Mouse (Mus musculus) MEL (cell line): ENCODE measurements around the gene Tceal7. TPM values are rescaled to one million over a fixed set of nuclear protein-coding genes. Genes with fewer than 3 reads are reported as not detected.

Source experiments
- DNase-seq: peaks from one replicate; pipeline ENCODE4 v3.0.0; 2011; ENCODE audit warnings: low read depth, low spot score
- H3K27ac ChIP-seq: 2 replicates; pipeline ENCODE4 v1.5.1; 2012; ENCODE audit warnings: low read depth, mild to moderate bottlenecking, control low read depth, low read length, moderate library complexity; ENCODE audit not compliant: control insufficient read depth
- H3K27me3 ChIP-seq, 2 experiments: fragments of 150-350 bp in 1 of 2; sonication (generic) in 1 of 2; 2 replicates each; pipeline ENCODE4 v1.6.1; 2012; ENCODE audit warnings: low read length in 2 of 2, mild to moderate bottlenecking in 2 of 2, improper control_type of control experiment in 1 of 2, moderate library complexity in 1 of 2; ENCODE audit not compliant: insufficient read depth in 2 of 2, control insufficient read depth in 1 of 2
- H3K36me3 ChIP-seq, 2 experiments: 2 replicates each; pipeline ENCODE4 v1.6.1; 2012 to 2014; ENCODE audit warnings: low read length in 2 of 2, improper control_type of control experiment in 1 of 2, inconsistent platforms in 1 of 2, mild to moderate bottlenecking in 1 of 2; ENCODE audit not compliant: insufficient read depth in 2 of 2, control insufficient read depth in 1 of 2
- H3K4me1 ChIP-seq, 2 experiments: fragments of 150-350 bp in 1 of 2; sonication (generic) in 1 of 2; 2 replicates each; pipeline ENCODE4 v1.6.1; 2012; ENCODE audit warnings: low read length in 2 of 2, improper control_type of control experiment in 1 of 2, mild to moderate bottlenecking in 1 of 2; ENCODE audit not compliant: insufficient read depth in 2 of 2, control insufficient read depth in 1 of 2
- H3K4me3 ChIP-seq, 2 experiments: fragments of 150-350 bp in 1 of 2; sonication (generic) in 1 of 2; 2 replicates each; pipeline ENCODE4 v1.5.1; 2012; ENCODE audit warnings: low read depth in 2 of 2, low read length in 2 of 2, mild to moderate bottlenecking in 2 of 2, moderate library complexity in 2 of 2, control low read depth in 1 of 2, improper control_type of control experiment in 1 of 2; ENCODE audit not compliant: control insufficient read depth in 1 of 2, insufficient read depth in 1 of 2
- H3K79me2 ChIP-seq: 2 replicates; pipeline ENCODE4 v1.6.1; 2012; ENCODE audit warnings: mild to moderate bottlenecking, low read length, moderate library complexity; ENCODE audit not compliant: control insufficient read depth, poor library complexity, insufficient read depth
- H3K9ac ChIP-seq: 2 replicates; pipeline ENCODE4 v1.6.1; 2012; ENCODE audit warnings: low read depth, mild to moderate bottlenecking, control low read depth, low read length, moderate library complexity; ENCODE audit not compliant: control insufficient read depth, poor library complexity, severe bottlenecking
- H3K9me3 ChIP-seq: fragments of 150-350 bp; sonication (generic); replicated peaks from 2 replicates; pipeline ENCODE4 v1.6.1; 2012; ENCODE audit warnings: mild to moderate bottlenecking, low read length, improper control_type of control experiment, moderate library complexity; ENCODE audit not compliant: insufficient read depth
- CHD2 ChIP-seq: IDR thresholded peaks from 2 replicates; pipeline ENCODE4 v1.6.1; 2011; ENCODE audit warnings: low read length, improper control_type of control experiment
- CTCF ChIP-seq, 3 experiments: IDR thresholded peaks in 2 of 3; conservative IDR thresholded peaks in 1 of 3; 2 replicates each; pipeline ENCODE4 v1.5.1; 2011 to 2012; ENCODE audit warnings: low read length in 3 of 3, low read depth in 2 of 3, mild to moderate bottlenecking in 2 of 3, improper control_type of control experiment in 1 of 3, inconsistent platforms in 1 of 3, mixed read lengths in 1 of 3, moderate library complexity in 1 of 3; ENCODE audit not compliant: control insufficient read depth in 1 of 3, insufficient read depth in 1 of 3, poor library complexity in 1 of 3, severe bottlenecking in 1 of 3
- E2F4 ChIP-seq: IDR thresholded peaks from 2 replicates; pipeline ENCODE4 v1.6.1; 2011; ENCODE audit warnings: low read depth, low read length, improper control_type of control experiment, borderline replicate concordance
- ELF1 ChIP-seq: IDR thresholded peaks from 2 replicates; pipeline ENCODE4 v1.6.1; 2014; ENCODE audit warnings: low read depth, mild to moderate bottlenecking, inconsistent platforms, low read length, improper control_type of control experiment, moderate library complexity
- EP300 ChIP-seq, 2 experiments: IDR thresholded peaks; 2 replicates each; pipeline ENCODE4 v1.6.1; 2011; ENCODE audit warnings: improper control_type of control experiment in 2 of 2, low read length in 2 of 2, low read depth in 1 of 2, mild to moderate bottlenecking in 1 of 2
- ETS1 ChIP-seq: IDR thresholded peaks from 2 replicates; pipeline ENCODE4 v1.6.1; 2012; ENCODE audit warnings: low read depth, mild to moderate bottlenecking, inconsistent platforms, low read length, improper control_type of control experiment, moderate library complexity
- GATA1 ChIP-seq: IDR thresholded peaks from 2 replicates; pipeline ENCODE4 v1.6.1; 2011; ENCODE audit warnings: low read depth, low read length, improper control_type of control experiment
- HCFC1 ChIP-seq: IDR thresholded peaks from 2 replicates; pipeline ENCODE4 v1.6.1; 2012; ENCODE audit warnings: low read depth, mild to moderate bottlenecking, inconsistent platforms, low read length, improper control_type of control experiment, moderate library complexity
- JUND ChIP-seq: IDR thresholded peaks from 2 replicates; pipeline ENCODE4 v1.6.1; 2011; ENCODE audit warnings: low read depth, mild to moderate bottlenecking, improper control_type of control experiment, low read length
- KAT2A ChIP-seq: conservative IDR thresholded peaks from 2 replicates; pipeline ENCODE4 v1.6.1; 2012; ENCODE audit warnings: low read depth, low read length, improper control_type of control experiment, inconsistent platforms
- MAX ChIP-seq: IDR thresholded peaks from 2 replicates; pipeline ENCODE4 v1.6.1; 2011; ENCODE audit warnings: low read length, improper control_type of control experiment
- MAZ ChIP-seq: IDR thresholded peaks from 2 replicates; pipeline ENCODE4 v1.6.1; 2012; ENCODE audit warnings: low read depth, mild to moderate bottlenecking, inconsistent platforms, low read length, improper control_type of control experiment
- MEF2A ChIP-seq: IDR thresholded peaks from 2 replicates; pipeline ENCODE4 v1.6.1; 2014; ENCODE audit warnings: low read depth, mild to moderate bottlenecking, inconsistent platforms, low read length, improper control_type of control experiment; ENCODE audit not compliant: poor library complexity, insufficient replicate concordance, severe bottlenecking; ENCODE audit errors: extremely low read depth
- MXI1 ChIP-seq: IDR thresholded peaks from 2 replicates; pipeline ENCODE4 v1.6.1; 2011; ENCODE audit warnings: mild to moderate bottlenecking, low read depth, low read length, improper control_type of control experiment
- MYC ChIP-seq: IDR thresholded peaks from 2 replicates; pipeline ENCODE4 v1.6.1; 2011; ENCODE audit warnings: low read depth, mild to moderate bottlenecking, low read length, improper control_type of control experiment, moderate library complexity
- POLR2AphosphoS2 ChIP-seq: IDR thresholded peaks from 2 replicates; pipeline ENCODE4 v1.6.1; 2011; ENCODE audit warnings: low read length, improper control_type of control experiment
- POLR2AphosphoS5 ChIP-seq: IDR thresholded peaks from 2 replicates; pipeline ENCODE4 v1.6.1; 2012; ENCODE audit warnings: low read depth, borderline replicate concordance, mild to moderate bottlenecking, inconsistent platforms, low read length, moderate library complexity, mixed read lengths
- RAD21 ChIP-seq: IDR thresholded peaks from 2 replicates; pipeline ENCODE4 v1.6.1; 2011; ENCODE audit warnings: mild to moderate bottlenecking, low read depth, low read length, improper control_type of control experiment
- RCOR1 ChIP-seq: IDR thresholded peaks from 2 replicates; pipeline ENCODE4 v1.6.1; 2012; ENCODE audit warnings: low read depth, mild to moderate bottlenecking, inconsistent platforms, low read length, improper control_type of control experiment
- SIN3A ChIP-seq: IDR thresholded peaks from 2 replicates; pipeline ENCODE4 v1.6.1; 2012; ENCODE audit warnings: low read length, improper control_type of control experiment, inconsistent platforms
- SMC3 ChIP-seq: IDR thresholded peaks from 2 replicates; pipeline ENCODE4 v1.6.1; 2011; ENCODE audit warnings: low read depth, low read length, improper control_type of control experiment
- TAL1 ChIP-seq: IDR thresholded peaks from 2 replicates; pipeline ENCODE4 v1.6.1; 2012; ENCODE audit warnings: mild to moderate bottlenecking, inconsistent platforms, low read length, moderate library complexity, mixed read lengths
- TCF12 ChIP-seq: IDR thresholded peaks from 2 replicates; pipeline ENCODE4 v1.6.1; 2014; ENCODE audit warnings: low read depth, mild to moderate bottlenecking, inconsistent platforms, low read length, improper control_type of control experiment, moderate library complexity
- USF1 ChIP-seq: IDR thresholded peaks from 2 replicates; pipeline ENCODE4 v1.6.1; 2014; ENCODE audit warnings: low read depth, mild to moderate bottlenecking, inconsistent platforms, low read length, improper control_type of control experiment, moderate library complexity
- ZKSCAN1 ChIP-seq: IDR thresholded peaks from 2 replicates; pipeline ENCODE4 v1.6.1; 2012; ENCODE audit warnings: low read depth, mild to moderate bottlenecking, inconsistent platforms, low read length, improper control_type of control experiment, moderate library complexity
- polyA plus RNA-seq, 2 experiments: library from polyadenylated mRNA; stranded (reverse) in 1 of 2; unstranded in 1 of 2; fragments of >175 nt in 1 of 2; fragments of >200 nt in 1 of 2; gene quantifications; 2 replicates each; pipeline versions ENCODE4 v1.2.1 to v1.2.4; 2012; ENCODE audit warnings: low replicate concordance in 2 of 2, low read depth in 1 of 2; ENCODE audit not compliant: insufficient read length in 2 of 2, insufficient read depth in 1 of 2, missing spikeins in 1 of 2
- total RNA-seq: library from RNA; depleted of rRNA; stranded (reverse); fragments of 300-350 nt; gene quantifications from 2 replicates; pipeline ENCODE4 v1.2.3, GENCODE M21; 2012

Tceal7 gene
- total and polyA plus RNA-seq, 3 experiments = 1.0 TPM; not detected in 2

GRCm38 (mm10) chrX:136203257-136203656 lies 11.3 kb upstream of the Tceal7 start:
- Histone ChIP-seq H3K27ac (no peak overlapping the region), H3K4me3 (no peak overlapping the region)
- no peak for TF ChIP-seq MEF2A
- TF ChIP-seq RCOR1 = no peak
- TF ChIP-seq EP300 (IDR thresholded peaks at IDR 0.05; ENCODE audit: low read depth in 1 of 2, low read length in 2 of 2) = no peak
- TF ChIP-seq POLR2AphosphoS2 = no peak
- TF ChIP-seq, all 39 proteins: peak for 0
- no peaks in the 10 kb centered on the region for H3K4me1 ChIP-seq
- no peaks in the 10 kb centered on the region for H3K79me2 ChIP-seq
- peaks cover 2 to 3% of the 10 kb centered on the region in 2 experiments; a peak in 2 of 4 replicates for H3K27me3 ChIP-seq
- no peak for DNase-seq
- H3K9me3 ChIP-seq = no peaks in the 10 kb centered on the region
- no peaks in the 10 kb centered on the region for H3K36me3 ChIP-seq
- no peak overlapping the region for H3K9ac ChIP-seq

DNA sequence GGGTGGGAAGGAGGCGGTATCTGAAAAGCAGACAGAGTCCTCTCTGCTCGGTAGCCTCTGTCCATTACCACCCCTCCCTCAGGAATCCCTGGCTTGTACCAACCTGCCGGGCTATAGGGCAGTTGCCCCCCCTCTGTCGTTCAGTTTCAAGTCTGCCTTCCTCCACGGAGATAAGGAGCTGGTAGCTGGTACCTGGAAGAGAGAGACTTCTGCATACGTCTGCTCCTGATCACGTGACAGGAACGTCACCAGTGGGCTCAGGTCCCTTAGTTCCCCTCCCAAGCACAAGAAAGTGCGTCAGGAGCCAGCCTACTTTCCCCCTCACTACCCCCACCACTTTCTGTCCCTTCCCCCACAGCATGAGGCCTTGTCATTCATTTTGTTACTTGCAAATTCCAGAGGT lies 10.9 kb upstream of the Tceal7 start, which contains the start of gene Tceal5:
Gene Tceal5 (minus strand): TSS at position 213 of the 403 bp plus-strand sequence.
- no peaks in the 10 kb centered on the region for H3K4me1 ChIP-seq
- H3K4me3 ChIP-seq = no peak within 1 kb of the TSS
- H3K9ac ChIP-seq = no peak within 1 kb of the TSS
- TF ChIP-seq USF1 = peak; percentile 58
- TF ChIP-seq TAL1 = no peak
- H3K79me2 ChIP-seq = no peaks in the 10 kb centered on the region
- H3K27me3 ChIP-seq = peaks cover 2 to 3% of the 10 kb centered on the region in 2 experiments; a peak in 2 of 4 replicates
- DNase-seq = no peak
- H3K36me3 ChIP-seq = no peaks in the 10 kb centered on the region
- H3K27ac ChIP-seq = no peak within 1 kb of the TSS
- no peaks in the 10 kb centered on the region for H3K9me3 ChIP-seq

GRCm38 (mm10) chrX:136204406-136204805 lies 10.2 kb upstream of the Tceal7 start:
- Histone ChIP-seq H3K4me1 (no peaks in the 10 kb centered on the region), H3K27me3 (peaks cover 3 to 4% of the 10 kb centered on the region in 2 experiments), H3K36me3 (no peaks in the 10 kb centered on the region), H3K4me3 (no peak overlapping the region), H3K9ac (no peak overlapping the region), H3K9me3 (no peaks in the 10 kb centered on the region), H3K27ac (no peak overlapping the region), H3K79me2 (no peaks in the 10 kb centered on the region)
- TF ChIP-seq ZKSCAN1 (no peak), MAZ (no peak), RAD21 (no peak), ETS1 (no peak), HCFC1 (no peak), POLR2AphosphoS5 (no peak), CTCF (IDR thresholded peaks at IDR 0.05 in 2 of 3, conservative IDR thresholded peaks at IDR 0.05 in 1 of 3; ENCODE audit: control insufficient read depth in 1 of 3, insufficient read depth in 1 of 3, low read depth in 2 of 3, low read length in 3 of 3, poor library complexity in 1 of 3, severe bottlenecking in 1 of 3) (no peak), ELF1 (no peak), SIN3A (no peak), SMC3 (no peak), CHD2 (no peak), JUND (no peak), KAT2A (no peak), MAX (no peak), GATA1 (no peak), E2F4 (no peak), MEF2A (no peak), MYC (no peak), TCF12 (no peak), MXI1 (no peak)
- no peak for DNase-seq
